Mouse (Mus musculus) ES-E14 (cell line): ENCODE measurements at regions not wholly inside any gene's neighbourhood (a gene's known extent, or its start where the extent isn't known, plus 50 kb on each side); places are given as distances from the start of the nearest gene placed in this dataset.

ENCODE experiments used
- DNase-seq: peaks from one replicate; pipeline ENCODE4 v3.0.0-alpha.2; 2013; ENCODE audit warnings: low read depth, low spot score
- H3K27ac ChIP-seq: 2 replicates; pipeline ENCODE4 v1.5.1; 2012; ENCODE audit warnings: low read depth, mild to moderate bottlenecking, low read length, moderate library complexity, mixed read lengths; ENCODE audit not compliant: poor library complexity, insufficient read depth, severe bottlenecking
- H3K36me3 ChIP-seq: 2 replicates; pipeline ENCODE4 v1.6.1; 2012; ENCODE audit warnings: mild to moderate bottlenecking, low read length, moderate library complexity, mixed read lengths; ENCODE audit not compliant: control insufficient read depth, poor library complexity, insufficient read depth, severe bottlenecking
- H3K4me1 ChIP-seq, 2 experiments: fragments of 150-350 bp in 1 of 2; sonication (generic) in 1 of 2; 2 replicates each; pipeline ENCODE4 v1.6.1; 2012; ENCODE audit warnings: low read length in 2 of 2, mild to moderate bottlenecking in 1 of 2, mixed read lengths in 1 of 2; ENCODE audit not compliant: control insufficient read depth in 2 of 2, insufficient read depth in 2 of 2, poor library complexity in 1 of 2
- H3K4me3 ChIP-seq, 2 experiments: fragments of 150-350 bp in 1 of 2; sonication (generic) in 1 of 2; 2 replicates each; pipeline ENCODE4 v1.5.1; 2012; ENCODE audit warnings: low read length in 2 of 2, low read depth in 1 of 2, mild to moderate bottlenecking in 1 of 2, mixed read lengths in 1 of 2; ENCODE audit not compliant: insufficient read depth in 1 of 2, poor library complexity in 1 of 2, severe bottlenecking in 1 of 2
- H3K9ac ChIP-seq: 2 replicates; pipeline ENCODE4 v1.6.1; 2012; ENCODE audit warnings: low read depth, mild to moderate bottlenecking, low read length, mixed read lengths; ENCODE audit not compliant: poor library complexity, insufficient read depth, severe bottlenecking
- H3K9me3 ChIP-seq: fragments of 150-350 bp; sonication (generic); 2 replicates; pipeline ENCODE4 v1.6.1; 2012; ENCODE audit warnings: low read depth, mild to moderate bottlenecking, low read length; ENCODE audit not compliant: control insufficient read depth, insufficient read depth
- CHD2 ChIP-seq: IDR thresholded peaks from 2 replicates; pipeline ENCODE4 v1.6.1; 2014; ENCODE audit warnings: mild to moderate bottlenecking, low read depth, low read length, inconsistent platforms
- HCFC1 ChIP-seq: IDR thresholded peaks from 2 replicates; pipeline ENCODE4 v1.6.1; 2012; ENCODE audit warnings: low read length, inconsistent platforms, borderline replicate concordance; ENCODE audit not compliant: insufficient read depth
- MAFK ChIP-seq: IDR thresholded peaks from 2 replicates; pipeline ENCODE4 v1.6.1; 2014; ENCODE audit warnings: mild to moderate bottlenecking, low read depth, low read length, inconsistent platforms; ENCODE audit not compliant: insufficient read depth
- ZC3H11A ChIP-seq: IDR thresholded peaks from 2 replicates; pipeline ENCODE4 v1.6.1; 2012; ENCODE audit warnings: low read depth, mild to moderate bottlenecking, inconsistent platforms, low read length, borderline replicate concordance
- ZNF384 ChIP-seq: IDR thresholded peaks from 2 replicates; pipeline ENCODE4 v1.6.1; 2012; ENCODE audit warnings: low read depth, low read length, inconsistent platforms
- in situ Hi-C, 2 experiments: fragments of 600-800 bp; cut with MboI; formaldehyde crosslinking; loops; one replicate each; pipeline ENCODE4 v1.15.1; 2025; ENCODE audit warnings: low sequenced_read_pairs in 2 of 2, inconsistent platforms in 1 of 2; ENCODE audit not compliant: unreplicated experiment in 2 of 2

DNA sequence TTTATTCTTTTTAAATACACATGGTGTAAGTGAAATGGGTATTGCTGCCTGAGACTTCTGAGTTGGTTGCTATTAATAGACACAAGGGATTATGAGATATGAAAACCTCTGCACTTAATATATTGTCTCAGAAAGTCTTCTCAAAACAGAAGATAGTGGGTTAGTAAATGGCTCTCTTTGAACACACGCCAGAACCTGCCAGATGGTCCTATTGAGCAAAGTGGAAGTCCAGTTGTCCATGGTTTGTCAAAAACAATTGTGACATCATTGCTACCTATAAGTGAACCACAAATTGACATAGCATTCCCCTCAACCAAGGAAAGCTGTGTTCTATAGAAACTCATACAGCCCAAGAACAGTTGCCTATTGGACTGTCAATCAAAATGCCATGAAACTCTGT is 98.5 kb upstream of the 4930583I09Rik start:
- in situ Hi-C loops: no loop called here
- no peaks in the 10 kb centered on the region for H3K36me3 ChIP-seq

GRCm38 (mm10) chr17:64930816-64931428 is 95.1 kb upstream of the 4930583I09Rik start:
- Histone ChIP-seq H3K4me3 (no peak overlapping the region), H3K36me3 (no peaks in the 10 kb centered on the region), H3K4me1 (no peaks in the 10 kb centered on the region), H3K9ac (no peak overlapping the region), H3K9me3 (no peaks in the 10 kb centered on the region), H3K27ac (no peak overlapping the region)
- in situ Hi-C loops: no loop called here
- DNase-seq: no peak
- TF ChIP-seq MAFK (no peak), CHD2 (no peak), HCFC1 (no peak), ZC3H11A (no peak), ZNF384 (no peak)

More for the DNA sequence above, 98.5 kb upstream of the 4930583I09Rik start:
- TF ChIP-seq HCFC1 (no peak), ZC3H11A (no peak), CHD2 (no peak), ZNF384 (no peak), MAFK (no peak)
- H3K27ac ChIP-seq: no peak overlapping the region
- no peaks in the 10 kb centered on the region for H3K9me3 ChIP-seq
- no peak overlapping the region for H3K4me3 ChIP-seq
- no peak for DNase-seq
- H3K9ac ChIP-seq: no peak overlapping the region
- H3K4me1 ChIP-seq: no peaks in the 10 kb centered on the region

GRCm38 (mm10) chr17:64923762-64924161 is 87.9 kb upstream of the 4930583I09Rik start:
- in situ Hi-C loops: no loop called here
- Histone ChIP-seq H3K4me3 (no peak overlapping the region), H3K9me3 (no peaks in the 10 kb centered on the region), H3K36me3 (no peaks in the 10 kb centered on the region), H3K27ac (no peak overlapping the region), H3K9ac (no peak overlapping the region), H3K4me1 (no peaks in the 10 kb centered on the region)
- DNase-seq: no peak
- TF ChIP-seq ZNF384: no peak
- TF ChIP-seq ZC3H11A: no peak
- TF ChIP-seq CHD2: no peak
- TF ChIP-seq MAFK: no peak
- TF ChIP-seq HCFC1: no peak

DNA sequence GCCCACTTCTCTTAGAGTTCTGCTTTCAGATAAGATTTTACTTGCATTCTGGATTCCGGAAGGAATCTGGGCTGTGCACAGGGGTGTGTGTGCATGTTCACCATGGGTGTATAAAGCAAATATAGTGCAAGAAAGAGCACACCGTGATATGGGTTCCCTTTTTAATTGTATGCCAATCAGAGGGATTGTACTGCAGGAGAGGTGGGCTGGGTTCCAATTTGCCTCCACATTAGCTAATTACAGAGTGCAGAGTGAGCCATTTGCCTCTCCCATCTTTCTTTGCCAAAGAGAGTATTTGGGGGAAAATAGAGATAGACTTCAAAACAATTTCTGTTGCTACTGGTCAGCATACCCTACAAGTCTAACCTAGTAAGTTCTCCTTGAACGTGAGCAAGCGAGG is 86.4 kb upstream of the 4930583I09Rik start:
- H3K27ac ChIP-seq: no peak overlapping the region
- H3K36me3 ChIP-seq: no peaks in the 10 kb centered on the region
- TF ChIP-seq ZC3H11A: no peak
- no peak for TF ChIP-seq ZNF384
- no peak for TF ChIP-seq MAFK
- TF ChIP-seq CHD2: no peak
- TF ChIP-seq HCFC1: no peak
- H3K4me3 ChIP-seq: no peak overlapping the region
- no peaks in the 10 kb centered on the region for H3K4me1 ChIP-seq
- in situ Hi-C loops: no loop called here
- no peak overlapping the region for H3K9ac ChIP-seq
- no peaks in the 10 kb centered on the region for H3K9me3 ChIP-seq
- no peak for DNase-seq
